Mouse (Mus musculus) limb, embryonic 14.5 days (tissue): Measurements from ENCODE around the gene Cgref1. TPM values are rescaled to one million over a fixed set of nuclear protein-coding genes. Genes with fewer than 3 reads are reported as not detected.

Source experiments
- ATAC-seq: fragments of 200-750 bp; cut with Nextera tagmentation; 2 replicates; pipeline ENCODE4 v1.8.0; 2017; ENCODE audit warnings: low read depth, moderate number of reproducible peaks, moderate TSS enrichment; ENCODE audit not compliant: low FRiP score
- DNase-seq: peaks from one replicate; pipeline ENCODE4 v3.0.0-alpha.2; 2015; ENCODE audit warnings: low spot score
- H3K27ac ChIP-seq: fragments of 300-500 bp; sonication (generic); replicated peaks from 2 replicates; pipeline ENCODE4 v1.5.1; 2014; ENCODE audit warnings: low read depth, mild to moderate bottlenecking, low read length, moderate library complexity, mixed read lengths
- H3K27me3 ChIP-seq: fragments of 300-500 bp; sonication (generic); 2 replicates; pipeline ENCODE4 v1.6.1; 2014; ENCODE audit warnings: low read length, mixed read lengths; ENCODE audit not compliant: control insufficient read depth, insufficient read depth
- H3K36me3 ChIP-seq: fragments of 300-500 bp; sonication (generic); 2 replicates; pipeline ENCODE4 v1.6.1; 2014; ENCODE audit warnings: mild to moderate bottlenecking, low read length, moderate library complexity, mixed read lengths; ENCODE audit not compliant: control insufficient read depth, insufficient read depth
- H3K4me1 ChIP-seq: fragments of 300-500 bp; sonication (generic); 2 replicates; pipeline ENCODE4 v1.6.1; 2014; ENCODE audit warnings: antibody characterized with exemption, low read length, mixed read lengths; ENCODE audit not compliant: control insufficient read depth, insufficient read depth
- H3K4me2 ChIP-seq: fragments of 300-500 bp; sonication (generic); replicated peaks from 2 replicates; pipeline ENCODE4 v1.6.1; 2014; ENCODE audit warnings: low read depth, mild to moderate bottlenecking, low read length, moderate library complexity; ENCODE audit not compliant: severe bottlenecking
- H3K4me3 ChIP-seq: fragments of 300-500 bp; sonication (generic); replicated peaks from 2 replicates; pipeline ENCODE4 v1.5.1; 2014; ENCODE audit warnings: low read length
- H3K9ac ChIP-seq: fragments of 300-500 bp; sonication (generic); 2 replicates; pipeline ENCODE4 v1.6.1; 2014; ENCODE audit warnings: mild to moderate bottlenecking, low read depth, low read length, moderate library complexity; ENCODE audit not compliant: severe bottlenecking
- H3K9me3 ChIP-seq: fragments of 300-500 bp; sonication (generic); 2 replicates; pipeline ENCODE4 v1.6.1; 2016; ENCODE audit warnings: low read length; ENCODE audit not compliant: control insufficient read depth
- POLR2A ChIP-seq: fragments of 200-500 bp; IDR thresholded peaks from 2 replicates; pipeline ENCODE4 v1.8.0; 2012; ENCODE audit warnings: inconsistent platforms, mild to moderate bottlenecking, moderate library complexity, borderline replicate concordance; ENCODE audit not compliant: insufficient read depth, insufficient read length; ENCODE audit errors: extremely low read depth
- WGBS: fragments of 180-500 bp; shearing (Covaris S2); extraction: QIAGEN DNeasy Blood & Tissue Kit; methylation state at CpG from one replicate; pipeline ENCODE4 v1.1.7; 2014; 5-methylcytosine and 5-hydroxymethylcytosine counted together
- polyA plus RNA-seq, 2 experiments: library from polyadenylated mRNA; depleted of rRNA in 1 of 2; stranded (reverse) in 1 of 2; unstranded in 1 of 2; fragments of >200 nt; fragmentation: Nextera tagmentation in 1 of 2; extraction: Ambion mirVana in 1 of 2; gene quantifications; 2 replicates each; pipeline versions ENCODE4 v1.2.1 to v1.2.3; 2012 to 2014

The Cgref1 gene
- polyA plus RNA-seq, 2 experiments: 20.9 to 21.5 TPM

DNA sequence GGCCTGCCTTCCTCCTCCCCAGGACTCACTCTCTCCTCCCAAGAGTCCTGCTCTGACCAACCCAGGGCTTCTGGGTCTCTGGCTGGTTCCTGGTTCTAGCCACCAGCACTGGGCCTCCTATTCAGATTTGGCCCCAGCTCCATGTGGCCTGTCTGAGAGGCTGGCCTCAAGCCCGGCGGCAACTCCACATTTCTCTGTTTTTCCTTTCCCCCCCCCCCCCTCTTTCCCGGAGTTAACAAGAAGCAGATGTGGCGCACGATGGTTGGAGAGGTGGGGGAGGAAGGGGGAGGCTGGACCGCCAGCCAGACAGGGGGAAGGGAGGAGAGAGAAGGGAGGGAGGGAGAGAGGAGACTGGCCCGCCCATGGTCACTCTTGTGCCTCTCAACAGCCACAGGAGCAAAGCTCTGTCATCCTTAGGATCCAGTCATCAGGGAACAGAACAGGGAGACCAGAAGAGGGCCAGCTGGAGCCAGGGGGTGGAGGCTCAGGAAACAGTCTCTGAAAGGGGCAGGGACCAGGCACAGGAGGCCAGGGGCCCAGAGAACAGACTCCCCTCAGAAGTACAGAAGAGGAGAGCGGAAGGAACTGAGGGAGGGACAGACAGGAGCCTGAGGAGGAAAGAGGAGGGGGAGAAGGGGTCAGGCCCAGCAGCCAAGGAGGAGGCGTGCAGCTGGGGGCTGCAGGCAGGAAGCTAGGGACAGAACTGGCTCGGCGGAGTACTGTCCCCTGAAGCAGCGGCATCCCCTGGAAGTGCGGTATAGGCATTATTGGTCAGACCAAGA, 32.1 kb downstream of the Cgref1 start, which contains the start of gene Emilin1:
Emilin1 (plus strand) TSS at position 343 of the 782 bp plus-strand sequence.
- H3K4me1 ChIP-seq: peaks cover 60% of the 10 kb centered on the region
- 9% methylated on average over 10 of the region's 13 CpGs for WGBS

DNA sequence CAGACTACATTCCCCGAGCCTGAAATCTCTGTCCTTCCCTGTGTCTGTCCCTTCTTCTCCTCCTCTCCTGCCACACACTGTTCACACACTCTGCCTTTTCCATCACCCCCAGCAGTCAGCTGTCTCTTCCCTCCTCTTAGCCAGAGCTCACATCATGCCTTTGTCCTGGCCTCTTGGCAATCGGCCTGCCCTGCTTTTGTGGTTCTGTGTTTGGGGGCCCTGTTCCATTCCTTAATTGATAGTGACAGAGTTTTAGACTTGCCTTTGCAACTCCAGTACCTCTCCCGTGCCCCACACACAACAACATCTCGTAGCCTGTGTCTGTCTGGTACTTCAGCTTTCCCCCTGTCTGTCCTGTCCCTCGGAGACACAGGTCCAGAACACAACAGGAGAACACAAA, 33.2 kb downstream of the Cgref1 start:
- 57% methylated on average over 5 of the region's 5 CpGs for WGBS
- peak; percentile 23 for DNase-seq
- Histone ChIP-seq H3K36me3 (peaks cover 7% of the 10 kb centered on the region), H3K4me2 (no peak overlapping the region), H3K27ac (peak overlapping the region; percentile 97), H3K4me1 (peaks cover 64% of the 10 kb centered on the region), H3K9ac (0 out of 2 replicates have a peak overlapping the region, but pooled peaks have one; percentile 71), H3K9me3 (no peaks in the 10 kb centered on the region), H3K4me3 (no peak overlapping the region), H3K27me3 (no peaks in the 10 kb centered on the region)
- no peak for TF ChIP-seq POLR2A
- ATAC-seq: no peak

More for the DNA sequence above, 32.1 kb downstream of the Cgref1 start, which contains the start of gene Emilin1:
- Histone ChIP-seq H3K4me2 (peak within 1 kb of the TSS; percentile 91), H3K36me3 (peaks cover 18% of the 10 kb centered on the region), H3K27me3 (no peaks in the 10 kb centered on the region), H3K27ac (peak within 1 kb of the TSS; percentile 97), H3K9ac (peak within 1 kb of the TSS; percentile 71), H3K9me3 (no peaks in the 10 kb centered on the region), H3K4me3 (peak within 1 kb of the TSS; percentile 62)
- ATAC-seq: peak; percentile 85
- DNase-seq: peak; percentile 91
- TF ChIP-seq POLR2A: peak; percentile 26; the same call in 1 of the 2 replicates

DNA sequence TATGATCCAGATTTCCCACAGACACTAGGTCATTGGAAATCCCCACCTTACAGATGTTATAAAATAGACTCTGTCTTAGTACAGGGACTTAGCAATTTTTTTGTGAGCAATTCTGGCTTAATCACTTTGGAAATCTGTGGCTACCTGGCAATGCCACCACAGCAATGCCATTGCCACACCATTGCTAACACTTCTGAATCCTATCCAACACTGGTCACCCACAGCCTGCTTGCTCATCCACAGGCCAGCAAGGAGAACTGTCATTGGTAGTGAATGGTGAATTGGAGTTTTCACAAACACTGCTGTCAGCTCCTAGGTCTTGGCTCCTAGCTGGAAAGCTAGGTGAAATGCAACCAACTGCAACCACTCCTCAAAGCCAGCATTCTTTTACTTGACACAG, 34.9 kb downstream of the Cgref1 start:
- Histone ChIP-seq H3K27me3 (no peaks in the 10 kb centered on the region), H3K9ac (no peak overlapping the region), H3K4me2 (no peak overlapping the region), H3K9me3 (no peaks in the 10 kb centered on the region), H3K4me1 (peaks cover 66% of the 10 kb centered on the region), H3K36me3 (peaks cover 10% of the 10 kb centered on the region), H3K4me3 (no peak overlapping the region), H3K27ac (peak overlapping the region; percentile 97)
- no peak for DNase-seq
- ATAC-seq: no peak
- TF ChIP-seq POLR2A: no peak

DNA sequence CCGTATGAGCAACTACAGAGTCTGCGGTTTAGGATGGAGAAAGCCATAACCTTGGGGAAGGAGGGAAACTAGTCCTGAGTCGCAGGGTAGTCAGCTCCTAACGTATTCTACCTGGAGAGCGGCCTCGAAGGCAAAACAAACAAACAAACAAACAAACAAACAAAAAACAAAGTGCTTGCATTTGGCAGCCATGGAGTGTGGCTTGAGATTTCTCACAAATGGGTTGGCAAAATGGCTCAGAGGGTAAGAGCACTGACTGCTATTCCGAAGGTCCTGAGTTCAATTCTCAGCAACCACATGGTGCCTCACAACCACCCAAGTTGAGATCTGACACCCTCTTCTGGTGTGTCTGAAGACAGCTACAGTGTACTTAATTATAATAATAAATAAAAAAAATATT, 35.5 kb downstream of the Cgref1 start:
- 76% methylated on average over 7 of the region's 7 CpGs for WGBS
- no peaks in the 10 kb centered on the region for H3K27me3 ChIP-seq
- H3K4me1 ChIP-seq: peaks cover 64% of the 10 kb centered on the region
- no peak for TF ChIP-seq POLR2A
- peaks cover 16% of the 10 kb centered on the region for H3K36me3 ChIP-seq
- no peak for ATAC-seq
- no peak overlapping the region for H3K4me3 ChIP-seq
- peak overlapping the region; percentile 91 for H3K27ac ChIP-seq
- no peak for DNase-seq
- H3K9me3 ChIP-seq: no peaks in the 10 kb centered on the region
- H3K4me2 ChIP-seq: no peak overlapping the region
- no peak overlapping the region for H3K9ac ChIP-seq

DNA sequence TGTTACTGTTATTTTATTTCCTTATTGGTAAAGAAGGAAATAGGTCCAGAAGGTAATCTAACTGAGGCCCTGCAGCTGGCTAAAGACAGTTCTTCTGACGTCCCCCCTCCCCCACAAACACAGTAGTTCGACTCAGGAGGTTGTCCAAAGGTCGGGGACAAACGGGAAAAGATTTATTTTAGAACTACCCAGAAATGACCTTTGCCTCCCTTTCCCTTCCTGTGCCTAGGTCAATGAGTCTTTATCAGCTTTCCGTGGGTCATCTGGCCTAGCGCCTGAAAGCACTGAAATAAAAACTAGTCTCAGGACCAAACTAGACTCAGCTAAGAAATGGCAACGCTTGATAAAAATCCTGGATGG, 36.1 kb downstream of the Cgref1 start:
- ATAC-seq (no peak), DNase-seq (no peak)
- Histone ChIP-seq H3K9ac (peak overlapping the region; percentile 25; the same call in 1 of the 2 replicates), H3K4me1 (peaks cover 61% of the 10 kb centered on the region), H3K27me3 (no peaks in the 10 kb centered on the region), H3K27ac (peak overlapping the region; percentile 91), H3K4me2 (peak overlapping the region; percentile 74), H3K4me3 (no peak overlapping the region), H3K9me3 (no peaks in the 10 kb centered on the region), H3K36me3 (peaks cover 22% of the 10 kb centered on the region)
- TF ChIP-seq POLR2A: no peak
- 17% methylated on average over 7 of the region's 7 CpGs for WGBS
